Mouse (Mus musculus) heart, postnatal 0 days (tissue): ENCODE measurements around the gene Tpst1.

Experiments used
- CTCF ChIP-seq: IDR thresholded peaks from 2 replicates; pipeline ENCODE4 v1.5.1; 2016; ENCODE audit warnings: antibody characterized with exemption, control low read depth, low read depth
- EP300 ChIP-seq: IDR thresholded peaks from 2 replicates; pipeline ENCODE4 v1.6.1; 2016; ENCODE audit warnings: antibody characterized with exemption, low read depth

GRCm38 (mm10) chr5:130170666-130171422 is 97.7 kb downstream of the Tpst1 start:
- no peak for TF ChIP-seq CTCF
- no peak for TF ChIP-seq EP300
